Mouse (Mus musculus): ENCODE data around the gene Eno3. TPM values are rescaled to one million over a fixed set of nuclear protein-coding genes. Genes with fewer than 3 reads are reported as not detected.

Eno3 gene
- polyA plus RNA-seq, 1 experiment, result 75.8 TPM

DNA sequence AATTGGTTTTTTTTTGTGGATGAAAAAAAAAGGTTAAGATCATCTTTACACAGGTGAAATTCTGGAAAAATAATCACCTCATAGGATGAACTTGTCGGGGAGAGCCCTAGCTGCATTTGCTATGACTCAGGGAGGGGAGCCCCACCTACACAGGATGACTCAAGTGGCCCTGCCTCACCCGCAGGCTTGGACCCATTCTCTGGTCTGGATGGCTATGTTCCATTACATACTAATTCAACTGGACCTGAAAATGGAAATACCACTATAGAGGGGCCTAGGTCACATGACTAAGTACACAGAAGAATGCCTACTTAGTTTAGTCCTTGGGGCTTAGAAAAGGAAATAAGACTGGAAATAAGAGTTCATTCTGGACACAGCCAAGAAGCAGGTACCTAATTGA lies 5.6 kb upstream of the Eno3 start:
- H3K4me1 ChIP-seq (replicated peaks; ENCODE audit: control insufficient read depth, insufficient read depth, low read length), result peaks cover 34% of the 10 kb centered on the region
- TF ChIP-seq CTCF (IDR thresholded peaks at IDR 0.05; ENCODE audit: borderline replicate concordance, control insufficient read depth, extremely low read depth, insufficient read depth, low read length, poor library complexity) (no peak), POLR2A (IDR thresholded peaks at IDR 0.05; ENCODE audit: control insufficient read depth, extremely low read depth, insufficient read depth, low read length, poor library complexity) (no peak)
- peaks cover 44% of the 10 kb centered on the region for H3K36me3 ChIP-seq (ENCODE audit: control insufficient read depth, insufficient read depth, low read length)
- H3K4me3 ChIP-seq (ENCODE audit: control insufficient read depth, insufficient read depth, low read length), result peak overlapping the region; percentile 10; the same call in 1 of the 2 replicates
- H3K27me3 ChIP-seq (ENCODE audit: control insufficient read depth, insufficient read depth, low read length), result no peaks in the 10 kb centered on the region
- WGBS, result 70% methylated on average over 2 of the region's 2 CpGs
- peak; percentile 7 for DNase-seq
- H3K27ac ChIP-seq (ENCODE audit: control insufficient read depth, insufficient read depth, low read length), result peak overlapping the region; percentile 84; the same call in 1 of the 2 replicates

DNA sequence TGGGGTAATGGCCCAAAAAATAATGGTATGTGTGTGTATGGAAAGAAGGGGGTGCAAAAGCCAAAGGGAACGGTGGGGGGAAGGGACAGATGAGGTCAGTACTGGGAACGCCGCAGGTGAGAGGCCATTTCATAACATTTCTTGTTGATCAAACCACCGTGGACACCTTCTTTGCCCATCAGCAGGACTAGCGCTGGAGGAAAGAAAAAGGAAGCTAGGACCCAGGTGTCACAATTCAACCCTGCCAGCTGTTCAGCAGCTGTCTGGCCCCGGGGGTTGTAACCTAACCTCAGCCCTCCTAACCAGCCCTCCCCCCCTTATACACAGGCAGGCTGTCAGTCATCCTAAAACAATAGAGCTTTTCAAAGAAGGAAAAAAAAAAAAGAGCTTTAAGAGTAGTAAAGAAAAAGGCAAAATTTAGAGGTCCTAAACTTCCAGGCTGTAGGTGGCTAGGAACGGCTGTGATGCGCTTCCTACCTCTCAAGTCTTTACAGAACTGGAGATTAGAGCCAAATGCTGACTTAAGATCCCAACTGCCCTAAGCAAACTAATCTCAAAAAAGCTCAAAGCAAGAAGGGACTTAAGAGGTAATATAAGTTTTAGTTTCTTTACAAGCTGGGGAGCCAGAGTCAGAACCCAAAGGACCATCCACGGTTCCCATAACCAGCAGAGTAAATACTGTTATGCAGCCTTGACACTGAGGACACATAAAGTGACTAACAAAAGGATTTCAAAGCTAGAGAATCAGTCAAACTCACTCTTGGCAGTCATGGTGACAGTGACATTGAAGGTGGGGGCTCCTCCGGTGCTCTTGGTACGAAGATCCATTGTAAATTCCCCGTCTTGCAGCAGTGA lies 4.7 kb upstream of the Eno3 start:
- Histone ChIP-seq H3K27me3 (ENCODE audit: control insufficient read depth, insufficient read depth, low read length) (no peaks in the 10 kb centered on the region), H3K36me3 (ENCODE audit: control insufficient read depth, insufficient read depth, low read length) (peaks cover 44% of the 10 kb centered on the region), H3K27ac (ENCODE audit: control insufficient read depth, insufficient read depth, low read length) (peak overlapping the region; percentile 99), H3K4me3 (ENCODE audit: control insufficient read depth, insufficient read depth, low read length) (peak overlapping the region; percentile 100), H3K4me1 (replicated peaks; ENCODE audit: control insufficient read depth, insufficient read depth, low read length) (peaks cover 40% of the 10 kb centered on the region)
- TF ChIP-seq POLR2A (IDR thresholded peaks at IDR 0.05; ENCODE audit: control insufficient read depth, extremely low read depth, insufficient read depth, low read length, poor library complexity) (no peak), CTCF (IDR thresholded peaks at IDR 0.05; ENCODE audit: borderline replicate concordance, control insufficient read depth, extremely low read depth, insufficient read depth, low read length, poor library complexity) (no peak)
- peak; percentile 65 for DNase-seq
- 24% methylated on average over 12 of the region's 12 CpGs for WGBS

DNA sequence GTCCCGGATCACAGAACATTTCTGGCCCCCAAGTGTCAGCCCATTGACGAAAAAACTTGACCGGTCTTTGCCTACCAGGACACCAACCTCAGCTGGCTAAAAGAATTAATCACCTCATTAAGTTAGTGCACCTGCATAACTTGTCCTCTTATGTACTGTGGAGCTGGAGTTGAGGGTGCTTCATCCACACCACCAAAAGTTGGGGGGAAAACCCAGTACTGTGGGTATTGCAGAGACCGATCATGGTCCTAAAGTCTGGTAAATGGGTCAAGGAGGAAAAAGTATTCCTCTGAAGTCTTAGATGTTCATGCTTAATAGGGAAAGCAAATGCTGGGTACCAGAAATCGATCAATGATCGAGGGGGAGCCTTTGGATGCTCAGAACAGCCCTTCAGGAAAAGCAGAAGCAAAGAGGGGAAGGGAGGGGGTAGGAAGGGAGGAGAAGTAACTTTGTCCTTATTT lies 4.1 kb upstream of the Eno3 start:
- TF ChIP-seq POLR2A (IDR thresholded peaks at IDR 0.05; ENCODE audit: control insufficient read depth, extremely low read depth, insufficient read depth, low read length, poor library complexity), result no peak
- TF ChIP-seq CTCF (IDR thresholded peaks at IDR 0.05; ENCODE audit: borderline replicate concordance, control insufficient read depth, extremely low read depth, insufficient read depth, low read length, poor library complexity), result no peak
- Histone ChIP-seq H3K4me1 (replicated peaks; ENCODE audit: control insufficient read depth, insufficient read depth, low read length) (peaks cover 46% of the 10 kb centered on the region), H3K27me3 (ENCODE audit: control insufficient read depth, insufficient read depth, low read length) (no peaks in the 10 kb centered on the region), H3K36me3 (ENCODE audit: control insufficient read depth, insufficient read depth, low read length) (peaks cover 44% of the 10 kb centered on the region), H3K27ac (ENCODE audit: control insufficient read depth, insufficient read depth, low read length) (peak overlapping the region; percentile 99), H3K4me3 (ENCODE audit: control insufficient read depth, insufficient read depth, low read length) (peak overlapping the region; percentile 100)
- no peak for DNase-seq
- 7% methylated on average over 6 of the region's 6 CpGs for WGBS

DNA sequence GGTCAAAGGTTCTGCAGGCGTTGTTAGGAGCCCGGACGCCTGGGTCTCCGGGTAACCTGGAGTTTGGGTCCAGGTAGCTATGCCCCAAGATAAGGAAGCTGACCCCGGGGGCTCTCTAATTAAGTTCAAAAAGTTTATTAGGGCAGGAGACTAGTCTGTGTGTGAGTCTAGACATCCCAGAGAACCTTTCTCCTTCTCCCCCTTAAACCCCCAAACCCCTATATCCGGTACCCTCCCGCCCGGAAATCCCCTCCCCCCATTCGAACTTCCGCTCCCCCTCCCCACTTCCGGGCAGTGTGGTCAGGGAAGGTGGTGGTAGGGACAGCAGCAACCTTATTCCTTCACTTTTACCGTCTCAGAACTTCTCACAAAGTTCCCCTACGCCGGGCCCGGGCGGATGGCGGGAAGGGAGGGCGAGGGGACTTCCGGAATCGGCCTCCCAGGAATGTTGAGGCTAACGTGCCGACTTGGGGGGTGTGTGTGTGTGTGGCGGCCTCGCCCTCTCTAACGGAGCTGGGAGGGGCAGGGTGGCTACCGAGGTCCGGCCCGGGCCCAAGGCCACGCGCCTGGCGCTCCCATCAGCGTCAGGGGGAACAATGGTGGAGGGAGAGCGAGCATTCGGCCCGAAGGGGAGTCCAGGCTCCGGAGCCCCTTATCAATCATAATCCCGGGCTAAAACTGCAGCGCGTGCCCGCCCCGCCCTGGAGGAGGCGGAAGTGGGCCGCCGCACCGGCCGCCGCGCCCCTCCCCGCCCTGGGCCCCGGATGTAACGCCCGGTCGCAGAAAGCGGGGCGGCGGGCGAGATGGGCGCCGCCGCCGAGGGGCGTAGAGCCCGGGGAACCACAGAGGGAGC lies 3.4 kb upstream of the Eno3 start:
- DNase-seq, result peak; percentile 81
- H3K36me3 ChIP-seq (ENCODE audit: control insufficient read depth, insufficient read depth, low read length), result peaks cover 44% of the 10 kb centered on the region
- TF ChIP-seq POLR2A (IDR thresholded peaks at IDR 0.05; ENCODE audit: control insufficient read depth, extremely low read depth, insufficient read depth, low read length, poor library complexity), result no peak
- TF ChIP-seq CTCF (IDR thresholded peaks at IDR 0.05; ENCODE audit: borderline replicate concordance, control insufficient read depth, extremely low read depth, insufficient read depth, low read length, poor library complexity), result peak; percentile 29; the same call in 1 of the 2 replicates
- peak overlapping the region; percentile 99 for H3K27ac ChIP-seq (ENCODE audit: control insufficient read depth, insufficient read depth, low read length)
- peaks cover 53% of the 10 kb centered on the region for H3K4me1 ChIP-seq (replicated peaks; ENCODE audit: control insufficient read depth, insufficient read depth, low read length)
- no peaks in the 10 kb centered on the region for H3K27me3 ChIP-seq (ENCODE audit: control insufficient read depth, insufficient read depth, low read length)
- H3K4me3 ChIP-seq (ENCODE audit: control insufficient read depth, insufficient read depth, low read length), result peak overlapping the region; percentile 100
- WGBS, result under 1% methylated on average over 63 of the region's 63 CpGs

DNA sequence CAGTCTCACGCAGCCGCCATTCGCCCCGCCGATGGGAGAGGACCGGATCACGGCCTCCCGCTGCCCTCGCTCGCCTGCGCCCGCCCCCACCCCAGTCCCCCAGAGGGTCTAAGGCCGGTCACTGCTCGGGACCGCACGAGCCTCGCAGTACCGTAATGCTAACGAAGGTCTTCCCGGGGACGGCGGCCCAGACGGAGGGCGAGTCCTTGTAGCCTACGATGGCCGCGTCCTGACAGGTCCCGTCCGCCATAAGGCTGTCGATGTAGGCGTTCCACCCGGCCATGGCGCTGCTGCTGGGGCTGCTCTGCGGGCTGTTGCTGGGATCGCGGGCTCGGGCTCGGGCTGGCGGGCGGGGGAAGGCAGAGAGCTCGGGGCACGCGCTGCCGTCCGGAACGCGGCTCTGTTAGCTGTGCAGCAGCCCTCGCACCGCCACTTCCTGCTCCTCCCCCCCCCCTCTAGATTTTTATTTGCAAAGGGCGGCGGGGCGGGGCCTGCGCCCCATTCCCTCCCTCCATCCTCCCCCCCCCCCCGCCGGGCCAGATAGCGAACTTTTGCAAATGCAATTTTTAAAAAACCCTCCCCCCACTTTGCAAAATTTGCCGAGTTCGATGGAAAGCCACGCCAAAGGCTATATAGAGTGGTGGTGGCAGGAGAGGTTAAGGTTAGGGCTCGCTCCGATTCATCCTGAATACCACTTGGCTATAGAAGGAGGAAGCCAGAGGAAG lies 2.6 kb upstream of the Eno3 start, which contains the start of gene Pfn1:
Pfn1 (minus strand) TSS at position 447 of the 725 bp plus-strand sequence.
- WGBS, result under 1% methylated on average over 61 of the region's 61 CpGs
- peak; percentile 79 for DNase-seq
- Histone ChIP-seq H3K36me3 (ENCODE audit: control insufficient read depth, insufficient read depth, low read length) (peaks cover 37% of the 10 kb centered on the region), H3K27me3 (ENCODE audit: control insufficient read depth, insufficient read depth, low read length) (no peaks in the 10 kb centered on the region), H3K4me1 (replicated peaks; ENCODE audit: control insufficient read depth, insufficient read depth, low read length) (peaks cover 53% of the 10 kb centered on the region), H3K4me3 (ENCODE audit: control insufficient read depth, insufficient read depth, low read length) (peak within 1 kb of the TSS; percentile 100), H3K27ac (ENCODE audit: control insufficient read depth, insufficient read depth, low read length) (peak within 1 kb of the TSS; percentile 99)
- TF ChIP-seq POLR2A (IDR thresholded peaks at IDR 0.05; ENCODE audit: control insufficient read depth, extremely low read depth, insufficient read depth, low read length, poor library complexity) (peak; percentile 93), CTCF (IDR thresholded peaks at IDR 0.05; ENCODE audit: borderline replicate concordance, control insufficient read depth, extremely low read depth, insufficient read depth, low read length, poor library complexity) (0 out of 2 replicates have a peak, but pooled peaks have one; percentile 19)

All from thymus, adult 2 months (tissue).